Mouse (Mus musculus) adrenal gland, adult 10 weeks (tissue): ENCODE measurements around the gene Fgd5. TPM values are rescaled to one million over a fixed set of nuclear protein-coding genes. Genes with fewer than 3 reads are reported as not detected.

Experiments used
- polyA plus RNA-seq: library from polyadenylated mRNA; stranded (reverse); fragments of 350-450 nt; fragmentation: Illumina TruSeq; extraction: RNeasy Lipid Tissue Mini Kit (QIAGEN cat#74804); gene quantifications from one replicate; pipeline ENCODE4 v1.2.3, GENCODE M21; 2014; ENCODE audit warnings: low read depth, low replicate concordance

Gene Fgd5
- 13.6 TPM for polyA plus RNA-seq

DNA sequence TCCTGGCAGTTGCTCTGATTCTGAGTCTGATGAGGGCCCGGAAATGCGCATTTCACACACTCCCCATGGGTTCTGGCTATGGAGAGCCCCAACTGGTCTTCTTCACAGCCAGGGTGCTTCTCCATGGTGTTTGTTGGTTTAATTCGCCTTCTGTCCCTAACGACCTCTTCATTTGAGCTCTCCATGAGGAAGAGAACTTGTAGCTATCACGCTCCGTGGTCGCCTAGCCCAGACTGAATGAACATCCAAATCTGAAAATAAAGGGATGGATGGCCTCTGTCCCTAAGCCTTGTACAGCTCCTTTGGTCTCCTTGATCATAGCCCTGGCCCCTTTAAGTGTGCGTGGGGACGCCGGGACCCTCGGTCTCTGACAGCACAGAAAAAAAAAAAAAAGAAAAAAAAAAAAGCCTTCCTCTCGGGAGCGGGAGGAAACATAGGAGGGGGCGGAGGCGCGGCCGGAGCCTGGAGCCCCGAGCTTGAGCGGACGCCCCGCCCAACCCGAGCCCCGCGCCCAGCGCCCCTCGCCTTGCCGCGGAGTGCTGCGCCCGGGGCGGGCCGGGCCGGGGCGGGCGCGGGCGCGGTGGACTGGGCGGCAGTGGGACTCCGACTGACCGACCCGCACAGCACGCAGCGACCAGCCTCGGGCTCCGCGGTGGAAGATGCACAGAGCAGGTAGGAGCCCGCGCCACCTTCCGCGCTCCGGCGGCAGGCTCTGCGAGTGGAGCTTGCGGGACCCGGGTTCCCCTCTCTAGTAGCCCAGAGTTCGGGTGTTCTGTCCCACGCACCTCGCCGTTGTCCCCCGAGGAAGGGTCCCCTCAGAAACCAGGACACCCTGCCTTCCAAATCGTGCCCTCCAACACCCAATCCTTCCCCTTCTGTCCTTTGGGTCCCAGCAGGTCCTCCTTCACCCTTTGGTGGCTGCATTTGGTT is at the start of gene Fgd5:
Gene Fgd5, plus strand, starts transcription at position 508 of the 930 bp plus-strand sequence.

DNA sequence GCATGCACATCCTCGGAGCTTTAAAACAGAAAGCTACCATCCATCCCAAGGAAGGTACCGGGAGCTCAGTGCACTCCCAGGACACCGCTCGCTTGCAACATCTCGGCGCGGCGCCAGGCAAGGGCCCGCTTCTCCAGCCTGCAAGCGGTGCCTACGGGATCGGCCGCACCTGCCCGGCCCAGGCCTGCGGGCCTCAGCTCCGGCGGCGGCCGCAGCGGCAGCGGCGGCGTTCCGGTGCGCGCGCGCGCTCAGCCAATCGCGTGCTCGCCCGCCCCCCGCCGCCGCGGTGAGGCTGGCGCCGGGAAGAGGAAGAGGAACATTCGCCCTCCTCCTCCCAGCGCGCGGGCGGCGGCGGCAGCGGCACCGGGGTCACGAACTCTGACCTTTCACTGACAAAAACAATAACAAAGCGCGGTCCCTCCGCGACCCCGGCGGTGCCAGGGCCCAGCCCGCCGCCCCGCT is 112.5 kb downstream of the Fgd5 start, which contains the start of gene Nr2c2:
Gene Nr2c2, plus strand, starts transcription at position 261 of the 462 bp plus-strand sequence.

Other genes with a start within 250 kb of the Fgd5 start
- gene Grip2, start 151.6 kb upstream of the Fgd5 start, polyA plus RNA-seq: not detected
- 159 TPM for gene Ccdc174, start 100.8 kb upstream of the Fgd5 start, polyA plus RNA-seq
- 2.7 TPM for gene 4930590J08Rik, start 76.1 kb upstream of the Fgd5 start, polyA plus RNA-seq
- gene Nr2c2, start 112.5 kb downstream of the Fgd5 start, polyA plus RNA-seq: 42.8 TPM
- gene Mrps25, start 205.2 kb downstream of the Fgd5 start, polyA plus RNA-seq: 14.2 TPM
- gene Rbsn, start 236.0 kb downstream of the Fgd5 start, polyA plus RNA-seq: 21.9 TPM